ENCODE assay signal across 9 mouse cellular contexts in the genomic region with DNA sequence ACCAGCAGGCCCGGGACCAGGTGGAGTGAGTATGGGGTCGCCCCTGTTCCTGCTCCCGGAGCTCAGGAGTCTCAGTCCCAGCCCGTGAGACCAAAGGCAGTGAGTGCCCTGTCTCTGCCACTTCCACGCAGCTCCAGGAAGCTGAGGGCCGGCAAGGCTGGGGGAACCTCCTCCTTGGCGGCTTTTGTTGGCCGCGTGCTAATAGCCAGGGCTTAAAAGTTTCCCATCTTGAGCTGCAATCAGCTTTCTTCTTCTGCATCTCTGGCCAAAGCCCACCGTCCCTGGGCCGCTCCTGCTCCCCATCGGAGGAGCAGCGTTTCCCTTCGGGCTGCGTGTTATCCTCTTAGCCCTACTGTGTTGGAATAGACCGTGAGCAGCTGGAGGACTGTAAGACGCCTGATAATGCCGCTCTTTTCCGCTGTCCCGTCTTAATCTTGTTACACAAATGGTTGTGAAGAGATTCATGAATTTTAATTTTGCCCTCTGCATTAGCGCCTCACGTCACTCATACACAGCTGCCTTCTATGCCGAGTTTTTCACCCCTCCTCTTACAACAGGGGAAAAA.
A peak's percentile ranks its signal among the peaks of the same experiment; 100 is the strongest.
DNase-seq lines count a peak whose midpoint lies in the region; ATAC-seq and TF ChIP-seq lines count a peak whose summit lies in the region.
"Had no signal": no experiment of that assay in that cellular context is flagged by ENCODE, and none has a peak within 500 bp of the region (broad histone marks: within the 10 kb centered on the region; RNA-seq: fewer than 3 reads in every experiment).

No protein-coding gene starts in this region.

- peak; percentile 59 for DNase-seq in neural tube, embryonic 10.5 days (ENCODE audit: extremely low spot score, low spot score)
- DNase-seq in hindbrain, postnatal 0 days (ENCODE audit: low spot score) = no peak
- no peak for DNase-seq in cerebellum, postnatal 36 days
- DNase-seq in spleen, adult 12 weeks (ENCODE audit: low spot score) = no peak
- DNase-seq in cerebellum, adult 8-10 months = no peak
- DNase-seq: adrenal gland, adult 8-10 months; gastrocnemius, postnatal 25 days had no signal

- H3K9me3 ChIP-seq in neural tube, embryonic 15.5 days (replicated peaks) = no peaks in the 10 kb centered on the region
- H3K9me3 ChIP-seq in forebrain, embryonic 15.5 days = no peaks in the 10 kb centered on the region
- no peaks in the 10 kb centered on the region for H3K9me3 ChIP-seq in hindbrain, postnatal 0 days (ENCODE audit: low read length)

- H3K27ac ChIP-seq in neural tube, embryonic 15.5 days (replicated peaks) = no peak overlapping the region
- peak overlapping the region; percentile 29 for H3K27ac ChIP-seq in forebrain, embryonic 15.5 days (replicated peaks)
- H3K27ac ChIP-seq in hindbrain, postnatal 0 days = no peak overlapping the region

- 0 out of 2 replicates have a peak, but pooled peaks cover 4% of the 10 kb centered on the region for H3K4me1 ChIP-seq in neural tube, embryonic 15.5 days
- peaks cover 16% of the 10 kb centered on the region for H3K4me1 ChIP-seq in forebrain, embryonic 15.5 days
- no peaks in the 10 kb centered on the region for H3K4me1 ChIP-seq in hindbrain, postnatal 0 days (ENCODE audit: insufficient read depth, low read length)

- TF ChIP-seq CTCF in hindbrain, postnatal 0 days (IDR thresholded peaks at IDR 0.05; ENCODE audit: low read depth) = no peak

- no peak for ATAC-seq in neural tube, embryonic 15.5 days (ENCODE audit: low FRiP score)
- peak; percentile 80 for ATAC-seq in forebrain, embryonic 15.5 days (replicated peaks)
- ATAC-seq in hindbrain, postnatal 0 days = no peak

- no peak overlapping the region for H3K4me2 ChIP-seq in neural tube, embryonic 15.5 days
- H3K4me2 ChIP-seq in forebrain, embryonic 15.5 days (replicated peaks) = peak overlapping the region; percentile 36
- peak overlapping the region; percentile 36 for H3K4me2 ChIP-seq in hindbrain, postnatal 0 days (ENCODE audit: low read depth, low read length)

- no peaks in the 10 kb centered on the region for H3K36me3 ChIP-seq in neural tube, embryonic 15.5 days
- H3K36me3 ChIP-seq in forebrain, embryonic 15.5 days = no peaks in the 10 kb centered on the region
- H3K36me3 ChIP-seq in hindbrain, postnatal 0 days (ENCODE audit: insufficient read depth, low read length) = no peaks in the 10 kb centered on the region

- H3K9ac ChIP-seq in neural tube, embryonic 15.5 days (replicated peaks) = no peak overlapping the region
- H3K9ac ChIP-seq in forebrain, embryonic 15.5 days (replicated peaks) = no peak overlapping the region
- no peak overlapping the region for H3K9ac ChIP-seq in hindbrain, postnatal 0 days (replicated peaks; ENCODE audit: low read length)

- peaks cover 84% of the 10 kb centered on the region for H3K27me3 ChIP-seq in neural tube, embryonic 15.5 days (replicated peaks)
- peaks cover 47% of the 10 kb centered on the region for H3K27me3 ChIP-seq in forebrain, embryonic 15.5 days
- H3K27me3 ChIP-seq in hindbrain, postnatal 0 days (ENCODE audit: insufficient read depth, low read length) = peaks cover 73% of the 10 kb centered on the region

- H3K4me3 ChIP-seq in neural tube, embryonic 15.5 days (replicated peaks) = no peak overlapping the region
- H3K4me3 ChIP-seq in forebrain, embryonic 15.5 days = 0 out of 2 replicates have a peak overlapping the region, but pooled peaks have one; percentile 7
- no peak overlapping the region for H3K4me3 ChIP-seq in hindbrain, postnatal 0 days (ENCODE audit: low read length)

- 4% methylated on average over 23 of the region's 23 CpGs for WGBS in neural tube, embryonic 15.5 days
- WGBS in forebrain, embryonic 15.5 days = 2% methylated on average over 23 of the region's 23 CpGs
- 12% methylated on average over 23 of the region's 23 CpGs for WGBS in hindbrain, postnatal 0 days
